In genomic region chr13:110023031-110023430, GRCm38 (mm10) we compare ENCODE assay signal across 8 mouse cellular contexts.
DNase-seq lines count a peak whose midpoint lies in the region; ATAC-seq and TF ChIP-seq lines count a peak whose summit lies in the region.

No protein-coding gene starts in this region.

- H3K36me3 ChIP-seq in heart, adult 2 months (ENCODE audit: control insufficient read depth, insufficient read depth, low read length) = no peaks in the 10 kb centered on the region
- H3K36me3 ChIP-seq in spleen, adult 2 months (ENCODE audit: control insufficient read depth, insufficient read depth, low read length) = no peaks in the 10 kb centered on the region

- no peak for TF ChIP-seq POLR2A in heart, adult 2 months (IDR thresholded peaks at IDR 0.05; ENCODE audit: insufficient read depth, low read depth, low read length)
- TF ChIP-seq POLR2A in spleen, adult 2 months (IDR thresholded peaks at IDR 0.05; ENCODE audit: low read depth, low read length) = no peak

- peak; percentile 42; the same call in 1 of the 2 replicates for ATAC-seq in common myeloid progenitor, adult 5-6 weeks (replicated peaks; ENCODE audit: low read depth, poor library complexity, severe bottlenecking)

- intact Hi-C loops in heart, adult 2 months (cut with DNase I) = loop anchor here (5.0 kb wide), 1 partner anchor 246 kb away; no protein-coding TSS in a partner anchor
- intact Hi-C loops in heart, postnatal 14 days (cut with DNase I) = no loop called here

- no peak overlapping the region for H3K27ac ChIP-seq in heart, adult 2 months
- no peak overlapping the region for H3K27ac ChIP-seq in spleen, adult 2 months (ENCODE audit: insufficient read depth, low read length)

- 76% methylated on average over 5 of the region's 5 CpGs for WGBS in heart, adult 2 months
- WGBS in spleen, adult 2 months = 82% methylated on average over 5 of the region's 5 CpGs

- H3K9ac ChIP-seq in heart, adult 2 months (ENCODE audit: low read depth, low read length) = no peak overlapping the region

- no peaks in the 10 kb centered on the region for H3K79me2 ChIP-seq in heart, adult 2 months (replicated peaks; ENCODE audit: control insufficient read depth, insufficient read depth, low read length)

- TF ChIP-seq EP300 in heart, adult 2 months (IDR thresholded peaks at IDR 0.05; ENCODE audit: insufficient read depth, low read depth, low read length) = no peak

- TF ChIP-seq CTCF in heart, adult 2 months (IDR thresholded peaks at IDR 0.05) = peak; percentile 68
- peak; percentile 50; the same call in 1 of the 2 replicates for TF ChIP-seq CTCF in spleen, adult 2 months (IDR thresholded peaks at IDR 0.05; ENCODE audit: extremely low read depth, insufficient read depth, insufficient read length, insufficient replicate concordance)

- no peaks in the 10 kb centered on the region for H3K27me3 ChIP-seq in heart, adult 2 months (ENCODE audit: control insufficient read depth, insufficient read depth, low read length)
- no peaks in the 10 kb centered on the region; the same call in 1 of the 2 replicates for H3K27me3 ChIP-seq in spleen, adult 2 months (ENCODE audit: control insufficient read depth, insufficient read depth, low read length)

- H3K4me1 ChIP-seq in heart, adult 2 months (ENCODE audit: control insufficient read depth, insufficient read depth, low read length) = peaks cover 3% of the 10 kb centered on the region
- H3K4me1 ChIP-seq in spleen, adult 2 months (ENCODE audit: control insufficient read depth, insufficient read depth, insufficient read length) = no peaks in the 10 kb centered on the region; the same call in 1 of the 2 replicates

- DNase-seq in heart, adult 2 months = no peak
- no peak for DNase-seq in heart, postnatal 14 days
- DNase-seq in spleen, adult 2 months (ENCODE audit: low read depth in 1 of 2, low spot score in 2 of 2) = no peak
- no peak for DNase-seq in spleen, adult 12 weeks (ENCODE audit: low spot score)
- peak; percentile 62 for DNase-seq in retina, embryonic 14.5 days (ENCODE audit: low spot score)
- DNase-seq in frontal cortex, postnatal 36 days (ENCODE audit: low spot score in 2 of 2) = no peak
- no peak for DNase-seq in frontal cortex, postnatal 14 days (ENCODE audit: low spot score in 2 of 2)

- no peak overlapping the region for H3K4me3 ChIP-seq in heart, adult 2 months
- no peak overlapping the region for H3K4me3 ChIP-seq in spleen, adult 2 months (ENCODE audit: extremely low read depth, insufficient read depth, insufficient read length)
